Mouse (Mus musculus) layer of hippocampus, adult 11-12 months (tissue): ENCODE measurements around the gene Gm21953.
"Not testable (repeated sequence)": the region's sequence is repeated elsewhere in the genome, so short reads cannot be mapped to it uniquely, and the experiment has no call there.

Experiments
- DNase-seq: peaks from one replicate; pipeline ENCODE4 v3.0.0; 2022; ENCODE audit warnings: low spot score

The Gm21953 gene

GRCm38 (mm10) chr4:42293967-42294366 lies at the start of gene Gm21953:
Gm21953 (plus strand) TSS chr4:42294267.
- not testable (repeated sequence) for DNase-seq

DNA sequence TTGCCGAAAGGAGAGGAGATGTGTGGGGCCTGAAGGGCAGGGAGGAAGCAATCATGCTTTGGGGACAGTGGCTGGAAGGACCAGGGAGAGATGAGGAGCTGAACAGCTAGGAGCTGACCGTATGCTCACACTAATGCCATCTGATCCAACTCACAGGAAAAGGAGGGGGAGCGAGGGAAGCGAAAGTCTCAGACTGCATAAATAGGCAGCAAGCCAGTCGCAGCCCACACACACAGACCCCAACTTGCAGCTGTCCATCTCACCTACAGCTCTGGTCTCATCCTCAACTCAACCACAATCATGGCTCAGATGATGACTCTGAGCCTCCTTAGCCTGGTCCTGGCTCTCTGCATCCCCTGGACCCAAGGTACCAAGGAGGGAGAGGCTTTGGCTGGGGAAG lies 38.6 kb upstream of the Gm21953 start, which contains the start of gene Ccl21b:
TSS of gene Ccl21b (plus strand) at position 301 of the 400 bp plus-strand sequence.
- not testable (repeated sequence) for DNase-seq

DNA sequence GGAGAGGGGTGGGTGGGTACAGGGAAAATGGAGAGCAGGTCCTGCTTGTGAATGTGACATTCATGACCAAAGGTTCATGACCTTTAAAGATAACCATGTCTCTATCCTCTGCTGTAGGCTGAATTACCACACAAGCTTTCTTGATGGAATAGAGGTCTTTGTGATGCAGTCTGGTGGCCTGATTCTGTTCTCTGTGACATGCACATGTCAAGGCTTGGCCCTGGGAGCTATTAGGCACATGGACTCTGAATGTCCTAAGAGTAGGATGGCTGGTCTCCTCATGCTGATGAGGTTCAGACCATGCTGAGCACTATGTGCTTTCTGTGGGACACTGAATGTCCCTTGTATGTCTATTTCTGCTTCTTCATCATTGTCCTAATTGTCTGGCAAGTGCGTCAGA lies 24.0 kb downstream of the Gm21953 start, which contains the start of gene Fam205a3:
TSS of gene Fam205a3 (plus strand) at position 301 of the 400 bp plus-strand sequence.
- DNase-seq = not testable (repeated sequence)
